Mouse (Mus musculus): Measurements from ENCODE around the gene Blm. TPM values are rescaled to one million over a fixed set of nuclear protein-coding genes. Genes with fewer than 3 reads are reported as not detected.

Blm gene
- polyA plus RNA-seq, 1 experiment from 2014 or later, result 18.5 TPM

DNA sequence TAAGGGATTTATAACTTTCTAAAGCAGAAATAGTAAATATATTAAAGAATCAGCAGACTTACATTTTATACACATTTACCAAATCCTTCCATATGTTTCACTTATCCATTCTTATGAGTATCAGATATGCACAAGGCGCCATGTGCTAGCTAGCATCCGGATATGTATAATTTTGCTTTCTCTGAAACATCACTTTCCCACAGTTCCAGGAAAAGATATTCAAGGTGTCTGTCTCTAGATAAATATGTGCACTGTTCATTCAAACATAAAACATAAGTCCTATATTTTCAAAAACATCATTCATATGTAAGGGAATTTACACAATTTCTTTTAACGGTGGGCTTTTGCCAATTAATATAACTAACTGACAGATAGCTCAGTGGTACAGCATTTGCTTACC lies 42.9 kb downstream of the Blm start:
- Histone ChIP-seq H3K9ac (no peak overlapping the region), H3K36me3 (0 out of 2 replicates have a peak, but pooled peaks cover 17% of the 10 kb centered on the region), H3K27me3 (no peaks in the 10 kb centered on the region), H3K4me3 (replicated peaks) (no peak overlapping the region), H3K9me3 (replicated peaks) (no peaks in the 10 kb centered on the region), H3K4me2 (replicated peaks) (no peak overlapping the region), H3K4me1 (no peaks in the 10 kb centered on the region), H3K27ac (replicated peaks) (no peak overlapping the region)
- WGBS, result 90% methylated on average over 3 of the region's 3 CpGs
- no peak for ATAC-seq (ENCODE audit: insufficient number of reproducible peaks, low FRiP score, low TSS enrichment, low read depth)

GRCm38 (mm10) chr7:80491086-80491485 lies 43.8 kb downstream of the Blm start:
- Histone ChIP-seq H3K9ac (no peak overlapping the region), H3K27me3 (no peaks in the 10 kb centered on the region), H3K36me3 (0 out of 2 replicates have a peak, but pooled peaks cover 17% of the 10 kb centered on the region), H3K4me3 (replicated peaks) (no peak overlapping the region), H3K4me1 (no peaks in the 10 kb centered on the region), H3K9me3 (replicated peaks) (no peaks in the 10 kb centered on the region), H3K4me2 (replicated peaks) (no peak overlapping the region), H3K27ac (replicated peaks) (no peak overlapping the region)
- ATAC-seq (ENCODE audit: insufficient number of reproducible peaks, low FRiP score, low TSS enrichment, low read depth), result no peak
- WGBS, result 90% methylated on average over 3 of the region's 3 CpGs

DNA sequence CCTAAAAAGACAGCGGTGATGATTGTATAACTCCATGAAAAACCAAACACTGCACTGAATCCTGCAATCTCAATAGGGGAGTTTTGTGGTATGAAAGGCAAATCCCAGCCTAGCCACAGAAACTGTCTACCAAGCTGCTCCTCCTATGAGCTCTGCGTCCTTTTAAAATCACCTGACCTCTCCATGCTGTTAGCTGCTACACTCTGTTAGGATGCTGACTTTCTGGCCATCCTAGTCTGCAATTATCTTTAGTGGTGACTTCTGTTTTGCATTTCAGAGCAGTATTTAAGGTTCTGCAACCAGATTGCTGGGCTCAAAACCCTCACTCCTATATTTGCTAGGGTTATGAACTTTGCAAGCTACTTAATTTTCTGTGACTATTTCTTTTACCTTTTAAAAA lies 44.6 kb downstream of the Blm start:
- Histone ChIP-seq H3K27ac (replicated peaks) (no peak overlapping the region), H3K9ac (no peak overlapping the region), H3K4me2 (replicated peaks) (no peak overlapping the region), H3K27me3 (no peaks in the 10 kb centered on the region), H3K4me3 (replicated peaks) (no peak overlapping the region), H3K36me3 (0 out of 2 replicates have a peak, but pooled peaks cover 16% of the 10 kb centered on the region), H3K4me1 (no peaks in the 10 kb centered on the region), H3K9me3 (replicated peaks) (no peaks in the 10 kb centered on the region)
- WGBS, result 84% methylated on average over 2 of the region's 2 CpGs
- 0 out of 2 replicates have a peak, but pooled peaks have one; percentile 43 for ATAC-seq (ENCODE audit: insufficient number of reproducible peaks, low FRiP score, low TSS enrichment, low read depth)

DNA sequence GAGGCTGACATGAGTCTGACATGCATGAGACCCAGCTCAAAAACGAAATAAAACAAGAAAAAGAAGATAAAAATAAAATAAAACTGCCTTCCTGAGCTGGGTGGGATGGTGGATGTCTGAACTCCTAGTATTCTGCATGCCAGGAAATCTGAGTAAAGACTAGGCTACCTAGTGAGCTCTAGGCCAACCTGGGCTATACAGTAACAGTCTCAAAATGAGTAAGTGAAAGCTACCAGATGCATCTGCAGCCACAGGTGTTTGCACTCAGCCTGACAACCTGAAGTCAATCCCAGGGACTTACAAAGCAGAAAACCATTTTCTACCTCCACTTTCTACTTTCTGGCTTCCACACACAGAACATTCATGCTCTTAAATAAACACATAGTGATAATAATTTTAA lies 45.5 kb downstream of the Blm start:
- Histone ChIP-seq H3K27ac (replicated peaks) (no peak overlapping the region), H3K36me3 (0 out of 2 replicates have a peak, but pooled peaks cover 7% of the 10 kb centered on the region)

DNA sequence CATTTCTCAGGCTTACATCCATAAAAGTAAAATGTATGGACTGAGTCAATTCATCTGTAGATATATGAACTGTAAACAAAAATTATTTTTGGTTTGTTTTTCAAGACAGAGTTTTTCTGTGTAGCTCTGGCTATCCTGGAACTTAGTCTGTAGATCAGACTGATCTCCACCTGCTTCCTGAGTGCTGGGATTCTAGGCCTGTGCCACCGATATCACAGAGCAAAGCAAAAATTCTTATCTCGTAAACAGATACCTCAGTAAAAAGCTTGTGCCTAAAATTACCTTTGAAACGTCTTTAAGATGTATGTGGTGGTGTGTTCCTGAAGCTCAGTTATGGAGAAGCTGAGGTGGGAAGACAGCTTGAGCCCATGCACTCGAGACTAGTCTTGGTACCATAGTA lies 47.7 kb downstream of the Blm start:
- H3K4me1 ChIP-seq, result no peaks in the 10 kb centered on the region
- H3K36me3 ChIP-seq, result 0 out of 2 replicates have a peak, but pooled peaks cover 4% of the 10 kb centered on the region
- H3K27ac ChIP-seq (replicated peaks), result no peak overlapping the region
- H3K4me3 ChIP-seq (replicated peaks), result no peak overlapping the region
- no peaks in the 10 kb centered on the region for H3K27me3 ChIP-seq
- WGBS, result 80% methylated on average over 4 of the region's 4 CpGs
- no peak for ATAC-seq (ENCODE audit: insufficient number of reproducible peaks, low FRiP score, low TSS enrichment, low read depth)
- H3K9me3 ChIP-seq (replicated peaks), result no peaks in the 10 kb centered on the region
- H3K9ac ChIP-seq, result no peak overlapping the region
- no peak overlapping the region for H3K4me2 ChIP-seq (replicated peaks)

More for the DNA sequence above, 45.5 kb downstream of the Blm start:
- Histone ChIP-seq H3K9me3 (replicated peaks) (no peaks in the 10 kb centered on the region), H3K27me3 (no peaks in the 10 kb centered on the region), H3K4me2 (replicated peaks) (no peak overlapping the region), H3K4me1 (no peaks in the 10 kb centered on the region), H3K4me3 (replicated peaks) (no peak overlapping the region), H3K9ac (no peak overlapping the region)
- 81% methylated on average over 1 of the region's 1 CpGs for WGBS
- no peak for ATAC-seq (ENCODE audit: insufficient number of reproducible peaks, low FRiP score, low TSS enrichment, low read depth)

- Histone ChIP-seq H3K27ac (replicated peaks) (no peak overlapping the region), H3K4me1 (no peaks in the 10 kb centered on the region), H3K9ac (no peak overlapping the region), H3K36me3 (peaks cover 11% of the 10 kb centered on the region; the same call in 1 of the 2 replicates), H3K4me3 (replicated peaks) (no peak overlapping the region), H3K9me3 (replicated peaks) (no peaks in the 10 kb centered on the region), H3K27me3 (no peaks in the 10 kb centered on the region), H3K4me2 (replicated peaks) (no peak overlapping the region)
- WGBS, result 41% methylated on average over 7 of the region's 7 CpGs
- no peak for ATAC-seq (ENCODE audit: insufficient number of reproducible peaks, low FRiP score, low TSS enrichment, low read depth)
These were observed 54.8 kb downstream of the Blm start for GRCm38 (mm10) chr7:80480097-80480496.

DNA sequence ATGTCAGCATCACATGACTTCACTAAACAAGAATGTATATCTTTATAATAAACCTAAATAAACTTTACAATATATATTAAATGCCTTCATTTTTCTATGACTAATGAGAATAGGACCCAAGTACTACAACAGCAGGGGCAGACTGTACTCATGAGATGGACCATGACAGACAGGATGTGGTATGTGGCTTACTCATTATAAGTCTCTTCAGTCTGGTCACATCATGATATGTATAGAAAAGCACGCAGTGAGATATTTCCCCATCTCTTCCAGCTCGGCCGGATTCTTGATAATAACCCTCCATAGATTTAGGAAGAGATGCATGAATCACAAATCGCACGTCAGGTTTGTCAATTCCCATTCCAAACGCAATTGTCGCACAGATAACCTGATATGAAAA lies 61.1 kb downstream of the Blm start:
- no peak for ATAC-seq (ENCODE audit: insufficient number of reproducible peaks, low FRiP score, low TSS enrichment, low read depth)
- Histone ChIP-seq H3K27me3 (no peaks in the 10 kb centered on the region), H3K4me3 (replicated peaks) (no peak overlapping the region), H3K4me2 (replicated peaks) (no peak overlapping the region), H3K9ac (no peak overlapping the region), H3K27ac (replicated peaks) (no peak overlapping the region), H3K36me3 (peaks cover 19% of the 10 kb centered on the region; the same call in 1 of the 2 replicates), H3K4me1 (no peaks in the 10 kb centered on the region), H3K9me3 (replicated peaks) (no peaks in the 10 kb centered on the region)
- 96% methylated on average over 7 of the region's 7 CpGs for WGBS

- ATAC-seq (ENCODE audit: insufficient number of reproducible peaks, low FRiP score, low TSS enrichment, low read depth), result no peak
- WGBS, result 83% methylated on average over 2 of the region's 2 CpGs
These were observed 66.1 kb downstream of the Blm start for GRCm38 (mm10) chr7:80468851-80469250.

DNA sequence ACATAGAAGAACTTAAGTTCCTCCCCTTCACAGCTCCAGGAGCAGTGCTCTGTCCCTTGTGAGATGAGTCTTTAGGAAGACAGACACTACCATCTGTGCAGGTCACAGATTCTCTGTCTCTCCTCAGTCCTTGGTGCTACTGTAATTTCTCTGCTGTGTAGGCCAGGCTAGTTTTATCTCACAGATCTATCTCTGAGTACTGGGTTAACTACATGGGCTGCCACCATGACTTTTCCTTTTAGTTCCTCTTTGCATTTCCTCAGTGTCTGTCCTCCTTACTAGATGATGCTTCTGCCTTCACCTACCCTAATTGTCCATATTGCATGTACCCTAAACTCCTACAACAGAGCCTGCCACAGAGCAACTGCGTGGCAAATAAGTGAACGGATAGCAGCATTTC lies 67.6 kb downstream of the Blm start:
- no peak overlapping the region for H3K4me2 ChIP-seq (replicated peaks)
- 99% methylated on average over 2 of the region's 2 CpGs for whole genome bisulfite sequencing

More at GRCm38 (mm10) chr7:80468851-80469250, 66.1 kb downstream of the Blm start:
- Histone ChIP-seq H3K36me3 (peaks cover 22% of the 10 kb centered on the region; the same call in 1 of the 2 replicates), H3K4me1 (no peaks in the 10 kb centered on the region), H3K4me3 (replicated peaks) (no peak overlapping the region), H3K4me2 (replicated peaks) (no peak overlapping the region), H3K9ac (no peak overlapping the region), H3K27ac (replicated peaks) (no peak overlapping the region), H3K9me3 (replicated peaks) (no peaks in the 10 kb centered on the region), H3K27me3 (no peaks in the 10 kb centered on the region)

GRCm38 (mm10) chr7:80464831-80465230 lies 70.1 kb downstream of the Blm start:
- Histone ChIP-seq H3K4me2 (replicated peaks) (no peak overlapping the region), H3K27ac (replicated peaks) (no peak overlapping the region), H3K27me3 (no peaks in the 10 kb centered on the region), H3K9ac (no peak overlapping the region), H3K36me3 (peaks cover 16% of the 10 kb centered on the region), H3K4me3 (replicated peaks) (no peak overlapping the region), H3K4me1 (no peaks in the 10 kb centered on the region), H3K9me3 (replicated peaks) (no peaks in the 10 kb centered on the region)
- WGBS, result 87% methylated on average over 5 of the region's 5 CpGs
- no peak for ATAC-seq (ENCODE audit: insufficient number of reproducible peaks, low FRiP score, low TSS enrichment, low read depth)

More for the DNA sequence above, 67.6 kb downstream of the Blm start:
- ATAC-seq (ENCODE audit: insufficient number of reproducible peaks, low FRiP score, low TSS enrichment, low read depth), result no peak
- H3K4me3 ChIP-seq (replicated peaks), result no peak overlapping the region
- no peaks in the 10 kb centered on the region for H3K9me3 ChIP-seq (replicated peaks)
- no peak overlapping the region for H3K9ac ChIP-seq
- H3K27ac ChIP-seq (replicated peaks), result no peak overlapping the region
- H3K4me1 ChIP-seq, result no peaks in the 10 kb centered on the region
- H3K27me3 ChIP-seq, result no peaks in the 10 kb centered on the region
- H3K36me3 ChIP-seq, result 0 out of 2 replicates have a peak, but pooled peaks cover 15% of the 10 kb centered on the region

DNA sequence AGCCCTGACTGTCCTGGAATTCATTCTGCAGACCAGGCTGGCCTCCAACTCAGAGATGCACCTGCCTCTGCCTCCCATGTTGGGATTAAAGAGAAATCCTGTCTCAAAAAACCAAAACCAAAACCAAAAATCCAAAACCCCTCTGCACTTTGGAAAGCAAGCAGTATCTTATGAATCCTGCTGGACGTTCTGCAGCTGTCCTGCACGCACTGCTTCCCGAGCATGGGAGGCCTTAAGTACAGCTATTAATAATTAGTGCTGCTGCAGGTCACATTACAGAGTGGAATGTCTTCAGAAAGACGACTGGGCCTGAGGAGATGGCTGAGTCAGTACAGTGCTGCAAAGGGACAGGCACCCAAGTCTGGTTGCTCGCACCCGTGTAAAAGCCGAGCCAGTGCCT lies 73.0 kb downstream of the Blm start:
- WGBS, result 73% methylated on average over 7 of the region's 7 CpGs
- Histone ChIP-seq H3K27me3 (no peaks in the 10 kb centered on the region), H3K36me3 (peaks cover 5% of the 10 kb centered on the region), H3K9me3 (replicated peaks) (no peaks in the 10 kb centered on the region), H3K9ac (no peak overlapping the region), H3K4me3 (replicated peaks) (no peak overlapping the region), H3K4me1 (peaks cover 15% of the 10 kb centered on the region), H3K4me2 (replicated peaks) (no peak overlapping the region), H3K27ac (replicated peaks) (no peak overlapping the region)
- no peak for ATAC-seq (ENCODE audit: insufficient number of reproducible peaks, low FRiP score, low TSS enrichment, low read depth)

DNA sequence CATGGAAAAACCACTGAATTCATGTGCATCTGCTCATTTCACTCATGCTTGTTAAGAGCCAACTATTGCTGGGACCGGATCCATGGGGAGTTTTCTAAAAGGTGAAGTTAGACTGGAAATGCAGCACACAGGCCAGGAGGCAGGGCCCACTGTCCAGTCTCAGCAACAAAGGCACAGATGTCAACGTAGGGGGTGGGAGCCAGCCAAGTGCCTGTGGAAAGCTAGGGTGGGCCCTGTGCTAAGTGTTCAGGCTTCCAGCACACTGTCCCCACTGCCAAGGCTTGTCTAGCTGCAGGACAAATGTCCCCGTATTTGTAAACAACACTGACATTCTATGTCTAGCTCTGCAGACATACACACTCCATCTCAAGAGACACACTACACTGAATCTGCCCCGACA lies 74.0 kb downstream of the Blm start:
- peaks cover 5% of the 10 kb centered on the region for H3K36me3 ChIP-seq
- H3K4me1 ChIP-seq, result peaks cover 25% of the 10 kb centered on the region
- no peak overlapping the region for H3K9ac ChIP-seq
- no peak overlapping the region for H3K4me2 ChIP-seq (replicated peaks)
- 84% methylated on average over 4 of the region's 4 CpGs for WGBS
- no peak for ATAC-seq (ENCODE audit: insufficient number of reproducible peaks, low FRiP score, low TSS enrichment, low read depth)
- H3K27ac ChIP-seq (replicated peaks), result no peak overlapping the region
- H3K9me3 ChIP-seq (replicated peaks), result no peaks in the 10 kb centered on the region
- H3K4me3 ChIP-seq (replicated peaks), result no peak overlapping the region
- no peaks in the 10 kb centered on the region for H3K27me3 ChIP-seq
